Mouse (Mus musculus): Measurements from ENCODE around the gene Iqsec1.

DNA sequence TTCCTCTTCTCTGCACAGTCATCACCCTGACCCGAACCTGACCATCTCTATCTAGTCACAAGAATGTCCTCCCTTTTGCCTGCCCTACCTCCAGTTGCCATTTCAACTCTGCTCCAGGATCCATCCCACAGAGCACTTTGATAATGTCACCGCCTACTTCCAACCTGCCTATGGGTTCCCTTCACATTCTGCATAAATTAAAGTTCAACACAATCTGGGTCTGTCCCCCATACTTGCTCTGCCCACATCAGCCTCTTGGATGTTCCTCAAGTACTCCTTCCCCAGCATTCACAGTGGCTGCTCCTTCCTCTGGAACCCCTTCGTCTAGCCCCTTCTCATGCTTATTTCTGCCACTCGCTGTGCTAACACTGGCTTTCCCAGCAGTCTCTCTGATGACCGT lies 74.7 kb downstream of the Iqsec1 start:
- TF ChIP-seq CTCF (IDR thresholded peaks at IDR 0.05; ENCODE audit: low read depth, low read length) (no peak), POLR2A (IDR thresholded peaks at IDR 0.05; ENCODE audit: insufficient read depth, low read length) (no peak)
